Mouse (Mus musculus) E14TG2a.4 (cell line): ENCODE measurements at regions not wholly inside any gene's neighbourhood (a gene's known extent, or its start where the extent isn't known, plus 50 kb on each side); places are given as distances from the start of the nearest gene placed in this dataset.

Source experiments
- CTCF ChIP-seq: conservative IDR thresholded peaks from 2 replicates; pipeline ENCODE4 v1.5.1; 2014; ENCODE audit warnings: low read length
- POU5F1 ChIP-seq: IDR thresholded peaks from 2 replicates; pipeline ENCODE4 v1.6.1; 2014; ENCODE audit warnings: low read length, borderline replicate concordance

DNA sequence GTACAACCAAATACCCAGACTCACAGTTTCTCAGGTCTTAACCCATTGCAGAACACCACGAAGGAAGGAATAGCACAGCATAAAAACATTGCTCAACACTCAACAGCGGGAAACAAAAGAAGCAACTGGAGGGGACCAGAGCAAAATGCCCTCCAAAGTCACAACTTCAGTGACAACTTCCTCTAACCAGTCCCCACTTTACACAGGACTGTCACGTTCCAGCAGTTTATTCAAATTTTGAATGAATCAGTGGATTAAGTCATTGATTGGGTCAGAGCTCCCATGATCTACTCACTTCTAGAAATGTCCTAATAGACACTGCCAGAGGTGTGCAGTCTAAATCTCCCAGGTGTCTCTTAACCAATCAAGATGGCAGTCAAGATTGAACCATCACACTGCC, 53.3 kb upstream of the Actbl2 start:
- TF ChIP-seq CTCF (no peak), POU5F1 (no peak)
